Mouse (Mus musculus) lung, postnatal 0 days (tissue): ENCODE results near the gene Vmn1r23. TPM values are rescaled to one million over a fixed set of nuclear protein-coding genes. Genes with fewer than 3 reads are reported as not detected.
"Not testable (repeated sequence)": the region's sequence is repeated elsewhere in the genome, so short reads cannot be mapped to it uniquely, and the experiment has no call there.

Experiments used
- ATAC-seq: fragments of 200-750 bp; cut with Nextera tagmentation; 2 replicates; pipeline ENCODE4 v1.8.0; 2017; ENCODE audit warnings: moderate library complexity
- DNase-seq: peaks from one replicate; pipeline ENCODE4 v3.0.0-alpha.2; 2016; ENCODE audit warnings: low spot score
- H3K27ac ChIP-seq: fragments of 300-500 bp; sonication (generic); 2 replicates; pipeline ENCODE4 v1.5.1; 2014; ENCODE audit warnings: antibody characterized with exemption, mild to moderate bottlenecking, low read length, mixed read lengths
- H3K27me3 ChIP-seq: fragments of 300-500 bp; sonication (generic); replicated peaks from 2 replicates; pipeline ENCODE4 v1.6.1; 2014; ENCODE audit warnings: low read length, mixed read lengths; ENCODE audit not compliant: insufficient read depth
- H3K36me3 ChIP-seq: fragments of 300-500 bp; sonication (generic); 2 replicates; pipeline ENCODE4 v1.6.1; 2014; ENCODE audit warnings: low read length, mixed read lengths; ENCODE audit not compliant: insufficient read depth
- H3K4me1 ChIP-seq: fragments of 300-500 bp; sonication (generic); 2 replicates; pipeline ENCODE4 v1.6.1; 2014; ENCODE audit warnings: antibody characterized with exemption, low read depth, low read length, mixed read lengths; ENCODE audit not compliant: insufficient read depth
- H3K4me2 ChIP-seq: fragments of 300-500 bp; sonication (generic); replicated peaks from 2 replicates; pipeline ENCODE4 v1.6.1; 2014; ENCODE audit warnings: low read depth, mild to moderate bottlenecking, low read length, moderate library complexity, mixed read lengths
- H3K4me3 ChIP-seq: fragments of 300-500 bp; sonication (generic); 2 replicates; pipeline ENCODE4 v1.5.1; 2014; ENCODE audit warnings: low read depth, low read length
- H3K9ac ChIP-seq: fragments of 300-500 bp; sonication (generic); replicated peaks from 2 replicates; pipeline ENCODE4 v1.6.1; 2014; ENCODE audit warnings: low read depth, mild to moderate bottlenecking
- H3K9me3 ChIP-seq: fragments of 300-500 bp; sonication (generic); 2 replicates; pipeline ENCODE4 v1.6.1; 2016; ENCODE audit warnings: low read length, mixed read lengths
- CTCF ChIP-seq: IDR thresholded peaks from 2 replicates; pipeline ENCODE4 v1.5.1; 2016; ENCODE audit warnings: antibody characterized with exemption, mild to moderate bottlenecking
- EP300 ChIP-seq: IDR thresholded peaks from 2 replicates; pipeline ENCODE4 v1.6.1; 2016; ENCODE audit warnings: antibody characterized with exemption, mild to moderate bottlenecking, control low read depth
- WGBS: fragments of 180-500 bp; shearing (Covaris S2); extraction: QIAGEN DNeasy Blood & Tissue Kit; methylation state at CpG from one replicate; pipeline ENCODE4 v1.1.7; 2014; 5-methylcytosine and 5-hydroxymethylcytosine counted together
- polyA plus RNA-seq: library from polyadenylated mRNA; unstranded; fragments of >200 nt; fragmentation: Nextera tagmentation; extraction: Ambion mirVana; gene quantifications from 2 replicates; pipeline ENCODE4 v1.2.1, GENCODE M21; 2015

Vmn1r23 gene
- polyA plus RNA-seq = not detected in 2 replicates

- Histone ChIP-seq H3K27me3 (no peaks in the 10 kb centered on the region), H3K4me1 (no peaks in the 10 kb centered on the region), H3K4me2 (no peak within 1 kb of the TSS), H3K4me3 (no peak within 1 kb of the TSS), H3K36me3 (no peaks in the 10 kb centered on the region), H3K27ac (no peak within 1 kb of the TSS), H3K9ac (no peak within 1 kb of the TSS), H3K9me3 (no peaks in the 10 kb centered on the region)
- ATAC-seq (no peak), DNase-seq (no peak)
- 88% methylated on average over 1 of the region's 1 CpGs for WGBS
- TF ChIP-seq CTCF (no peak), EP300 (no peak)
These were observed at the start of gene Vmn1r23 for GRCm38 (mm10) chr6:57926738-57927137. Gene Vmn1r23 (minus strand): TSS chr6:57926838.

- 55% methylated on average over 1 of the region's 1 CpGs for WGBS
These were observed 34.8 kb upstream of the Vmn1r23 start, which contains the start of gene Vmn1r24 for GRCm38 (mm10) chr6:57961403-57961802. Gene Vmn1r24 (minus strand): TSS chr6:57961503.

DNA sequence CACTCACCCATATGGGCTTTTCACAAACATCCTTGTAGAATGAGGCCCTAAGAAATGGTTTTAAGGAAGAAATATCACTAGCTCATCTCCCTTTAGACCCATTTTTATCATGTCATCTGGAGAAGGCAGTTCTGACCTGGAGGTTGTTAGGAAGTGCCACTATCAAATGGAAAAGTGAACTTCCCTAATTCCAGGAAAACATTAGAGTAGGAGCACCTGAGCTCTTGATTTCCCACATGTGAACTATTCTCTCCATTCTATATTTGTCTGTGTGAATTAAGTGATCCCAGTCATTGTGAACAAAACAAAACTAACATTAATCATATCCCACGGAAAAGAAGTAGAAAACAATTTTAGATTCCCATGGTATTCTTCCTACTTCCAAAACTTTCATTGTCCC lies 18.7 kb downstream of the Vmn1r23 start, which contains the start of gene Vmn1r22:
Vmn1r22 (minus strand) TSS at position 101 of the 400 bp plus-strand sequence.
- Histone ChIP-seq H3K36me3 (no peaks in the 10 kb centered on the region), H3K9me3 (no peaks in the 10 kb centered on the region), H3K4me2 (no peak within 1 kb of the TSS), H3K27me3 (no peaks in the 10 kb centered on the region), H3K9ac (no peak within 1 kb of the TSS), H3K4me1 (no peaks in the 10 kb centered on the region), H3K27ac (no peak within 1 kb of the TSS), H3K4me3 (no peak within 1 kb of the TSS)
- WGBS = 57% methylated on average over 1 of the region's 1 CpGs
- TF ChIP-seq CTCF (no peak), EP300 (no peak)
- DNase-seq (no peak), ATAC-seq (no peak)

More at GRCm38 (mm10) chr6:57961403-57961802, 34.8 kb upstream of the Vmn1r23 start, which contains the start of gene Vmn1r24:
- not testable (repeated sequence) for H3K9me3 ChIP-seq, DNase-seq, H3K27ac ChIP-seq, H3K4me2 ChIP-seq, H3K27me3 ChIP-seq, ATAC-seq, H3K4me1 ChIP-seq, H3K9ac ChIP-seq, H3K36me3 ChIP-seq, H3K4me3 ChIP-seq

Other genes with a start within 250 kb of the Vmn1r23 start
- 11.3 and 11.5 TPM in 2 replicates for gene Pyurf, start 234.8 kb downstream of the Vmn1r23 start, polyA plus RNA-seq
- 10.5 and 10.6 TPM in 2 replicates for gene Lancl2, start 224.3 kb downstream of the Vmn1r23 start, polyA plus RNA-seq
- 15.9 and 17.6 TPM in 2 replicates for gene Vopp1, start 101.7 kb downstream of the Vmn1r23 start, polyA plus RNA-seq
- gene Vmn1r21, start 76.5 kb downstream of the Vmn1r23 start, polyA plus RNA-seq = not detected in 2 replicates
- gene Vmn1r22, start 18.8 kb downstream of the Vmn1r23 start, polyA plus RNA-seq = not detected in 2 replicates
- gene Vmn1r24, start 34.7 kb upstream of the Vmn1r23 start, polyA plus RNA-seq = not detected in 2 replicates
- gene Vmn1r25, start 54.0 kb upstream of the Vmn1r23 start, polyA plus RNA-seq = not detected in 2 replicates
- gene Vmn1r26, start 88.3 kb upstream of the Vmn1r23 start, polyA plus RNA-seq = not detected in 2 replicates